Mouse (Mus musculus): ENCODE results near the gene Hunk.

DNA sequence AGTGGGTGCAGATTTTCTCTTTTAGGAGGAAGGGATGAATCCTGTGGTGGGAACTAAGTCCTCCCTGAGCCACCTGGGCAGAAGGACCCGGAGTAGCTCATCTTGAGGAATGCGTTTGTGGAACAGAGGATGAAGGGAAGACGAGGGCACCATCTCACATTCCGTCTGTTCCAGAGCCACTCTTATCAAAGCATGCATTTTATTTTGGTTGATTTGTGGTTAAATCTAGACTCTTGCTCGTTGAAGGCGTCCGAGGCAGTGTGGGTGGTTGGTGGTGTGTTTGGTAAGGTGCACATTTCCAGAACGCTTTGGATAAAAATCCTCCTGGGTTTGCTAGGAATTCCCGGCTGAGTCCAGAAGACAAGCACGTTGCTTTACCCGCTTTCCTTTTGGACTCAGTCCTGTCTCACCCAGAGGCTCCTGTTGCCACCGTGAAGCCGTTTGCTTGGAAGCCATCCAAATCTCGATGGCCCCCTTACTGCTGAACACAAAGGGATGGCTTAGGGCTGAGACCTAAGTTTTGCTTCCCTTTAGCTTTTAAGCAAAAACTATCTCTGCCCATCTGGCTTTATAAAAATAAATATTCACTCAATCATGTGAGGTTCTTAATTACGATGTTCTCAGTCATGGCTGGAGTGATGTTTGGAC, 3.4 kb downstream of the Hunk start:
- no peak for TF ChIP-seq SMC3 (IDR thresholded peaks at IDR 0.05; ENCODE audit: low read depth, low read length)
- TF ChIP-seq SIN3A (IDR thresholded peaks at IDR 0.05; ENCODE audit: low read length) = no peak
- TF ChIP-seq CTCF (IDR thresholded peaks at IDR 0.05 in 2 of 3, conservative IDR thresholded peaks at IDR 0.05 in 1 of 3; ENCODE audit: control insufficient read depth in 1 of 3, insufficient read depth in 1 of 3, low read depth in 2 of 3, low read length in 3 of 3, poor library complexity in 1 of 3, severe bottlenecking in 1 of 3) = no peak

Measured in MEL (cell line).